Mouse (Mus musculus): ENCODE results near the gene Map4.

Map4 gene

GRCm38 (mm10) chr9:109985416-109985815, 54.2 kb downstream of the Map4 start:
- intact Hi-C loops (cut with DNase I) = loop anchor here (2.0 kb wide), 1 partner anchor 87 kb away; no protein-coding TSS in a partner anchor

DNA sequence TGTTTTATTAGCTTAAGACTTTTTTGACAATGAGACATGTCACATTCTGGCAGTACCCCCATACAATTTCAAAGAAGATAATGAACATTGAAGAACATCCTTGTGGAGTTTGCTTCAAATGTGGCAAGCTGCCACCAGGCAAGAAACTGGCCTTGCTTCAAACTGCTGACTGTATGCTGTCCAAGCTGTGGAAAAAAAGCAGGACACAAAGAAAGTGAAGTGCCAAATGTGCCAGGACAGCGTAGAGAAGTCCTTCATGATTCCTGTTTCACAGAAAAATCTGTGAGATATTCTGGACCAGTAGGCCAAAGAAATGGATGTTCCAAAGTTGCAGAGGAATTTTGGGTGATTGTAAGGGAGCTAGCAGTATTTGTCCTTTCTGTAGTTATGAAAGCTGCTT, 57.8 kb downstream of the Map4 start:
- intact Hi-C loops (cut with DNase I) = no loop called here

GRCm38 (mm10) chr9:109997441-109997840, 66.2 kb downstream of the Map4 start:
- intact Hi-C loops (cut with DNase I) = loop anchor here (5.0 kb wide), 1 partner anchor 35 kb away; no protein-coding TSS in a partner anchor

DNA sequence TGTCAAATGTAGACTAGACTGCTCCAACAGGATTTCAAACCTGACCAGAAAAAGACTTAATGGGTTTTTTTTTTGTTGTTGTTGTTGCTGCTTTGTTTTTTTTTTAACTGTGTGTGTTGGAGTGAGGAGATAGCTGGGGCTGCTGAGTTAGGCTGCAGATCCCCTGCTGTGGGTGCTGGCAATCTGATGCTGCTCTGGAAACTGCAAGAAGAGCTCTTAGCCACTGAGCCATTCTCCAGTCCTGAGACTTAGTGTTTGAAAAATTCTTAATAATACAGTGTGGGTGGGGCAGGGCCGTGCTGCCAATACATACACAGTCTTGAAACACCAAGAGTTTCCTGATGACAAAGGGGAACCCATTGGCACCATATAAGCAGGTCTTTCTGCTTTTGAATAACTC, 70.7 kb downstream of the Map4 start:
- intact Hi-C loops (cut with DNase I) = no loop called here

GRCm38 (mm10) chr9:110002413-110002812, 71.2 kb downstream of the Map4 start:
- intact Hi-C loops (cut with DNase I) = no loop called here

DNA sequence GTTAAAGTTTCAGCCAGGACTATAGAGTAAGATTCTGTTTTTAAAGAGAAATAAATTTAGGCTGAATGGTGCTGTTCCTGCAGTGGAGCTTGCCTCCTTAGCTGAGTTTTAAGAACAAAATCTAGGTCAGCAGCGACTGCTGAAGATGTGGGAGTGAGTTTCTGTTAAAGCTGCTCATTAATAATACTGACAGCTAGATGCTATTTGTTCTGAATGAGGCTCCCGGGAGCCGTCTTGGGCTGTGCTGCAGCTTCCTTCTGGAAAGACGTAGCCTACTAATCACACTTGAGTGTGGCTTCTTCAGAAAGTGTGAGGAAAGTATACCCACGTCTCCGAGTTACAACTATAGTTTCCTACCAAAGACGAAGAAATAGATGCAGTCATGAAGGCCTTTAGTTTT, 88.0 kb downstream of the Map4 start:
- intact Hi-C loops (cut with DNase I) = no loop called here

- intact Hi-C loops (cut with DNase I) = no loop called here
These were observed 89.1 kb downstream of the Map4 start for GRCm38 (mm10) chr9:110020405-110020804.

GRCm38 (mm10) chr9:110021463-110021862, 90.2 kb downstream of the Map4 start:
- intact Hi-C loops (cut with DNase I) = no loop called here

- intact Hi-C loops (cut with DNase I) = no loop called here
These were observed 90.9 kb downstream of the Map4 start for GRCm38 (mm10) chr9:110022151-110022550.

- intact Hi-C loops (cut with DNase I) = no loop called here
These were observed 103.8 kb downstream of the Map4 start for GRCm38 (mm10) chr9:110035091-110035490.

DNA sequence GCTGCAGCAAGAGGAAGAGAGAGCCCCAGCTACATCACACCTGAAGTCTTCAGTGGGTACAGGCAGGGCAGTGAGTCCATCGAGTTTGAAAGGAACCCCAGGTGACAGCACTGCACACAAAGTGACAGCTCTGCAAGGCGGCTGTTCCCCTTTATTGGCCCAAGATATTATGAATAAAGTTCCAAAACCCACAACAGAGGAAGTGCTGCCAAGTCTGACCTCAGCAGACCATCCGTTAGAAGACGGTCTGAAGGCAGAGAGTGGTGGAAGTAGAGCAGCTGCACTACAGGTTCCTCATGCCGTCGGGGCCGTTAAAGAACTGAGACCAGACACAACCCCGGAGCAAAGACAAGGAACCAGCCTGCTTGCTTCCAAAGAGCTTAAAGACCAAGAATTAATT, 106.6 kb downstream of the Map4 start:
- intact Hi-C loops (cut with DNase I) = no loop called here

- intact Hi-C loops (cut with DNase I) = no loop called here
These were observed 107.2 kb downstream of the Map4 start for GRCm38 (mm10) chr9:110038485-110038884.

- intact Hi-C loops (cut with DNase I) = no loop called here
These were observed 113.1 kb downstream of the Map4 start for GRCm38 (mm10) chr9:110044373-110044772.

DNA sequence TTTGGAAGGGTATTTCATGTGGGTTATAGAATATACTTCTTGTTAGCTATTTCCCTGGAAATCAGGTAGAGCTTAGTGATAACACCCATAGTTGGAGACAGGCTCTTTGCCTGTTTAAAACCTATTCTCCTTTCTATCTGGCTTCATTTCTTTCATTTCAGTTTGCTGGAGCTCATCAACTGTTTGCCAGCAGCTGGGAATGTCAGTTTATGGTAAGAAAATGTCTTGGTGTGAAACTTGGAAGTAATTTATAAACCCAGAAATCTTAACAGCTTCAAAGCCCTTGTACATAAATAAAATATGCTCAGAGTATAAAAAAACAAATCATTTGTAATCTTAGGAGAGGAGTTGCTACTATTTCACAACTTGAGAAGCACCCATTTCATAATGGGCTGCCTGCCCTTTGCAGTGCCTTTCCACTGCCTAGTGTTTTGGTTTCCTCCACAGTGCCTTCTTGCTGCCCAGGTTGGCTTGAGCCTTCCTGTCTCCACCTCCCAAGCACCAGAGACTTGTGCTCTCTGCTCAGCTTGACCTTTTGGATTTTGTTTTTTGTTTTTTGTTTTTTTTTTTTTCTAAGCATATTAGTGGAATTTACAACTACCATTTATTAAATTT, 114.6 kb downstream of the Map4 start:
- intact Hi-C loops (cut with DNase I) = no loop called here

DNA sequence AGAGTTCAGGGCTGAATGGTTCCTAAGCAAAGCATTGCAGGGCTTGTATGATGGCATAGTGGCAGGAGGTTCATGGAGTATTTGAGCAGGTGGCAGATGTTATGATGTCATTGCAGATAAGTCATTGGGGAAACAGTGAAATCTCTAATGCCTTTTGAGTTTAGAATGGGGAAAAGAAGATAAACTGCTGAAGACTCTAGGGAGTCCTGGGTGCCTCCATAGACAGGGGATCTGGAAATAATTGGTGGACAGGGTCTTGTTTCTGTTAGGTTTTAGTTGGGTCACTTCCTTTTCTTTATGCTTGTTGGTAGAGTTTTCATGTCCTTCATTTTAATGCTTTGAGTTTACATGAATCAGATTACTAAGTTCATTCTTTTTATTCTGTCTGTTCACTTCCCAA, 116.0 kb downstream of the Map4 start:
- intact Hi-C loops (cut with DNase I) = no loop called here

- intact Hi-C loops (cut with DNase I) = no loop called here
These were observed 116.6 kb downstream of the Map4 start for GRCm38 (mm10) chr9:110047857-110048256.

DNA sequence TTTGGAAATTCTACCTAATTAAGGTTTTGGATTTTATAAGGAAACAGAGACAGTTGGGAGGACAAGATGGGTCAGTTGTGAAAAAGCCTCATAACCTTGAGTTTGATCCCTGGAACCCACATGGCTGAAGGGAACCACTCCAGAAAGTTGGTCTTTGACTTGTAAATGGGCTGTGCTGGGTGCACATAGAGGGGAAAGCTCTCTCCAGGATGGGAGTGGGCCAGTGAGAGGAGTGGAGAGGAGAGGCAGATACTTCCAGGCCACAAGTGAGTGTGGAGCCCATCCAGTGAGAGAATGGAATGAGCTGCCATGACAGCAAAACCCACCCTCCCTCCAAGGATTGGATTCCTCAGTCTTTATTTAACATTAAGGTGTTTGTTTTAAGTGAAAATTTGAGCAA, 119.9 kb downstream of the Map4 start:
- intact Hi-C loops (cut with DNase I) = no loop called here

DNA sequence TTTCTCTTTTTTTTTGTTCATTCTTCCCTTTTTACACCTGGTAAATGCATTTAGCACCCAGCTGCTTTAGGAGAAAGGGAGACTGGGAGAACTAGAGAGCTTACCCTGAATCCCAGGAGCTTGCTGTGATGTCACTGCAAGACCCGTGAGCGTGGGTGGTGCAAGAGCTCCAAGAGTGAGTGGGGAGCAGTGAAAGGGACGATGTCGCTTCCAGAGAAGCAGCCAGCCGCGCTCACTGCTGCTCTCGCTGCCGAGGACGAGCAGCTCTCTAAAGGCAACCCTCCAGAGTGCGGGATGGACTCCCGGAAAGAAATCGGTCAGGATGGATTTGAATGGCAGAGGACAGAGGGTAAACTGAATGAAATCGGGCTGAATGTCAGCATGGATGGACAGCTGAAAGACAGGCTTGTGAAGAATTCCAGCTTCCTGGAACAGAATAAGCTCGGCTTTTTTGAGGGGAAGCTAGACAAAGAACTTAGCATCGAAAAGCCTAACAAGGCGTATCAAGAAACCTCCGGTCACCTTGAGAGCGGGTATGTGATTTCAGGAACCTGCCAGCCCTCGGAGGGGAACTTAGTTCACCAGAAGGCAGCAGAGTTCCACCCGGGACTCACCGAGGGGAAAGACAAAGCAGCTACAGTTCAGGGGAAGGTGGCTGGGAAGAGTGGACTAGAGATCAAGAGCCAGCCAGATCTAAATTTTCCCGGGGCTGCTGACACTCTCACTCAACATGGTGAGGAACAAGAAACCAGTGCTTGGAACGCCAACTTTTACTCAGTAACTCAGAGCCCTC, 120.8 kb downstream of the Map4 start:
- intact Hi-C loops (cut with DNase I) = no loop called here

GRCm38 (mm10) chr9:110052951-110053304, 121.7 kb downstream of the Map4 start:
- intact Hi-C loops (cut with DNase I) = no loop called here

GRCm38 (mm10) chr9:110053305-110054079, 122.2 kb downstream of the Map4 start:
- intact Hi-C loops (cut with DNase I) = no loop called here

DNA sequence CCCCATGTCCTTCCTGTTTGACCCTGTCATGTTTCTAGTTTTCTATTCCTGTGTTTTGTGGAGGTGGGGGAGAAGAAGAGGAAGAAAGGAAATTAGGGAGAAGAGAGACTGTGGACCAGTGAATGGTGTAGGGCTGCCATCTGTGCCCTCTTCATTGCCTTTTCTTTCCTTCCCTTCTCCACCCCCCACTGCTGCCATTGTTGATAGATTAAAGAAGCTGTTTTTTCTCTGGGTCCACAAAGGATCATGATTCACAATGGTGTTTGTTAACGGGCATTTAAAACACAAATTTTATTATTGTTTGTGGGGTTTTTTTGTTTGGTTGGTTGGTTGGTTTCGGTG, 122.8 kb downstream of the Map4 start:
- intact Hi-C loops (cut with DNase I) = no loop called here

GRCm38 (mm10) chr9:110054781-110055180, 123.5 kb downstream of the Map4 start:
- intact Hi-C loops (cut with DNase I) = no loop called here
